Mouse (Mus musculus) myocyte (in vitro differentiated cells): Measurements from ENCODE around the gene Armh4.
"Not testable (repeated sequence)": the region's sequence is repeated elsewhere in the genome, so short reads cannot be mapped to it uniquely, and the experiment has no call there.

Experiments used
- E2F4 ChIP-seq: IDR thresholded peaks from one replicate; pipeline ENCODE4 v1.6.1; 2011; ENCODE audit warnings: mild to moderate bottlenecking, control low read depth, moderate library complexity; ENCODE audit not compliant: insufficient read depth
- MAX ChIP-seq: IDR thresholded peaks from one replicate; pipeline ENCODE4 v1.6.1; 2011; ENCODE audit warnings: low read depth, mild to moderate bottlenecking, control low read depth
- MYOD1 ChIP-seq, 3 experiments: IDR thresholded peaks; one replicate each; pipeline ENCODE4 v1.6.1; 2011; ENCODE audit warnings: control low read depth in 2 of 3, low read depth in 2 of 3, mild to moderate bottlenecking in 2 of 3, moderate library complexity in 1 of 3; ENCODE audit not compliant: insufficient read length in 2 of 3, control insufficient read depth in 1 of 3
- POLR2A ChIP-seq: IDR thresholded peaks from one replicate; pipeline ENCODE4 v1.6.1; 2011; ENCODE audit warnings: low read depth, mild to moderate bottlenecking, control low read depth, moderate library complexity; ENCODE audit not compliant: insufficient read length
- TCF12 ChIP-seq: IDR thresholded peaks from one replicate; pipeline ENCODE4 v1.6.1; 2011; ENCODE audit warnings: mild to moderate bottlenecking, control low read depth; ENCODE audit not compliant: poor library complexity, insufficient read depth, severe bottlenecking
- USF1 ChIP-seq: IDR thresholded peaks from one replicate; pipeline ENCODE4 v1.6.1; 2011; ENCODE audit warnings: low read depth, mild to moderate bottlenecking, control low read depth, moderate library complexity

DNA sequence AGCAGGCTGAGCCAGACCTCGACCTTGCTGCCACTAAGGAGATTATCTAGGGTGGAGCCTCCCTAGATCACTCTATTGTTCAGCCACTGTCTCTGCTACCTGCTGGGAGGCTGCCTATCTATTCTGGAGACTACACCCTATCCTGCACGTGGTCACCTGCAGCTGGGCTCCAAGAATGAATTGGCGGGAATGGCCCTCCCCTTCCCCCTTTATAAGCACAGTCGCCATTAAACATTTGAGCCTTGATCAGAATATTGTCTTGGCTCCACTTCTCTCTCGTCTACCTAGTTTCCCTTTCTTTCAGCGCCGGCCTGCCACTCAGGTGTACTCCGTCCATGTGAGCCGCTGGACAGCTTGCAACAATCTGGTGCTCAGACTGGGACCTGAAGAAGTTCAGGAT lies 29.8 kb upstream of the Armh4 start:
- not testable (repeated sequence) for TF ChIP-seq POLR2A; USF1; E2F4; TCF12; MYOD1 (IDR thresholded peaks at IDR 0.05; ENCODE audit: control insufficient read depth in 1 of 3, insufficient read length in 2 of 3, low read depth in 2 of 3); MAX
